Mouse (Mus musculus) midbrain, embryonic 10.5 days (tissue): ENCODE data around the gene C2cd5. TPM values are rescaled to one million over a fixed set of nuclear protein-coding genes. Genes with fewer than 3 reads are reported as not detected.

Experiments
- DNase-seq: peaks from one replicate; pipeline ENCODE4 v3.0.0-alpha.2; 2017; ENCODE audit warnings: low spot score
- H3K27ac ChIP-seq: fragments of 300-500 bp; sonication (generic); replicated peaks from 2 replicates; pipeline ENCODE4 v1.5.1; 2016; ENCODE audit warnings: mild to moderate bottlenecking
- H3K27me3 ChIP-seq: fragments of 300-500 bp; sonication (generic); 2 replicates; pipeline ENCODE4 v1.6.1; 2016; ENCODE audit warnings: low read depth, mild to moderate bottlenecking; ENCODE audit not compliant: poor library complexity, severe bottlenecking
- H3K36me3 ChIP-seq: fragments of 300-500 bp; sonication (generic); 2 replicates; pipeline ENCODE4 v1.6.1; 2016; ENCODE audit warnings: mild to moderate bottlenecking, moderate library complexity
- H3K4me1 ChIP-seq: fragments of 300-500 bp; sonication (generic); 2 replicates; pipeline ENCODE4 v1.6.1; 2016
- H3K4me3 ChIP-seq: fragments of 300-500 bp; sonication (generic); 2 replicates; pipeline ENCODE4 v1.5.1; 2016; ENCODE audit warnings: mild to moderate bottlenecking, moderate library complexity
- H3K9me3 ChIP-seq: fragments of 300-500 bp; sonication (generic); replicated peaks from 2 replicates; pipeline ENCODE4 v1.6.1; 2016; ENCODE audit warnings: mild to moderate bottlenecking
- WGBS: fragments of 180-500 bp; shearing (Covaris S2); methylation state at CpG from one replicate; pipeline ENCODE4 v1.1.7; 2016; 5-methylcytosine and 5-hydroxymethylcytosine counted together
- polyA plus RNA-seq: library from polyadenylated mRNA; unstranded; fragments of >200 nt; fragmentation: Nextera tagmentation; extraction: Ambion mirVana; gene quantifications from 2 replicates; pipeline ENCODE4 v1.2.1, GENCODE M21; 2016

C2cd5 gene
- polyA plus RNA-seq, 1 experiment from 2014 or later, result 35.8 TPM

DNA sequence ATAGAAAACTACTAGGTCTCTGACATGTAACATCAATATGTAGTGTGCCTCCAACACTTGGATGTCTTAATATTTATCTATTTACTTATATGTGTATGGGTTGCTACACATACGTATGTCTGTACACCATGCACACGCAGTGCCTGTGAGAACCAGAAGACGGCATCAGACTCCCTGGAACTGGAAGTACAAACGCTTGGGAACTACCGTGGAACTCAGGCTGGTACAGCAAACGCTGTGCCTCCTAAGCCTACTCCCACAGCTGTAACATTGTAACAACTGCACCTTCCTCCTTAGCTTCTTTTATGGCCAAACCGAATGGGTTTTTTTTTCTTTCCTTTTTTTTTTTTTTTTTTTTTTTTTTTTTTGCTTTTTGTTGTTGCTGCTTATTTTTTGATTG, 10.4 kb upstream of the C2cd5 start:
- WGBS, result 90% methylated on average over 7 of the region's 7 CpGs
- H3K27ac ChIP-seq, result no peak overlapping the region
- no peak for DNase-seq
- no peaks in the 10 kb centered on the region for H3K27me3 ChIP-seq
- H3K4me1 ChIP-seq, result peaks cover 7% of the 10 kb centered on the region; the same call in 1 of the 2 replicates
- no peaks in the 10 kb centered on the region for H3K9me3 ChIP-seq
- H3K36me3 ChIP-seq, result no peaks in the 10 kb centered on the region
- no peak overlapping the region for H3K4me3 ChIP-seq

DNA sequence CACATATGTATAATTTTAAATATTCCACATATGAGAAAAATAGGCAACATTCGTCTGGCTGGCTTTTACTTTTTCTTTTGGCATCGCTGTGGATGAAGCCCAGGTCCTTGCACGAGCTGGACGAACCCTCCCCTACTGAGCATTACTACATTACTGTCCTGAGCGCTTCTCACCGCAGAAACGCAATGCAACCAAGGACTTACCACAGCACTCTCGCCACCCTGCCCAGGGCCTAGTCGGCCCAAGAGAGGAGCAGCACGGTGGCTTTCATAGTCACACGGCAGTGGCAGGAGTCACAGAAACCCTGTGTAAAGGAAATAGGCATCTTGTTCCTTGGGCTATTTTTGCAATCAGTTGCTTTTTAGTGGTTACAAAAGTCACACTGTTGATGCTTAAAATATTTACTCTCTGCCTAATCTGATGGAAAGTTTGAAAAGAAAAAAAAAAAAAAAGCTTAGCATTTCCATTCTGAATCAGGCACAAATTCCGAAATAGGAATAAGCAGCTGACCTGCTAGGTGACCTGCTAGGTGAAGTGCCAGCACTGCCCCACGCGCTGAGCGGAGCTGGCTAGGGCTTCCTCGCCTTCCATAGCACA, 9.8 kb upstream of the C2cd5 start:
- Histone ChIP-seq H3K9me3 (no peaks in the 10 kb centered on the region), H3K36me3 (no peaks in the 10 kb centered on the region), H3K4me3 (no peak overlapping the region), H3K27me3 (no peaks in the 10 kb centered on the region), H3K27ac (no peak overlapping the region), H3K4me1 (peaks cover 4% of the 10 kb centered on the region; the same call in 1 of the 2 replicates)
- no peak for DNase-seq
- WGBS, result 78% methylated on average over 16 of the region's 16 CpGs

DNA sequence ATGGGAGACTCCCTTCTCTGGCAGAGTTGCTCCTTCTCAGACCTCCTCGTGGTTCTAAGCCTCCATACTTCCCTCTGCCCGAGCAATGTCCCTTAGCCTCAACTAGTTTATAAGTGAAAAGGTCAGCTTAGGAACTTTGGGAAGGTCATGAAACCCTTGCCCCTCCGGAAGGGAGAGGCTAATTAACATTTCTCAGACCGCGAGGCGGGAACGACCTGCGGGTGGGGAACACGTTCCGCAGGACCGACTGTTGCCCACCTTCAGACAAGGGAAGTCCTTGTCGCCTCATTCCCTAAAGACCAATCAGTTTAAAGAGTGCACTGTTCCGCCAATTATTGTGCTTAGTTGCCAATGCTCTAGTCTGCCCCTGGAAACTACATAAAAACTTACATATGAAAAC, 8.1 kb upstream of the C2cd5 start:
- no peaks in the 10 kb centered on the region for H3K27me3 ChIP-seq
- no peaks in the 10 kb centered on the region for H3K4me1 ChIP-seq
- WGBS, result 79% methylated on average over 13 of the region's 13 CpGs
- H3K9me3 ChIP-seq, result no peaks in the 10 kb centered on the region
- DNase-seq, result no peak
- H3K27ac ChIP-seq, result no peak overlapping the region
- no peaks in the 10 kb centered on the region for H3K36me3 ChIP-seq
- no peak overlapping the region for H3K4me3 ChIP-seq

DNA sequence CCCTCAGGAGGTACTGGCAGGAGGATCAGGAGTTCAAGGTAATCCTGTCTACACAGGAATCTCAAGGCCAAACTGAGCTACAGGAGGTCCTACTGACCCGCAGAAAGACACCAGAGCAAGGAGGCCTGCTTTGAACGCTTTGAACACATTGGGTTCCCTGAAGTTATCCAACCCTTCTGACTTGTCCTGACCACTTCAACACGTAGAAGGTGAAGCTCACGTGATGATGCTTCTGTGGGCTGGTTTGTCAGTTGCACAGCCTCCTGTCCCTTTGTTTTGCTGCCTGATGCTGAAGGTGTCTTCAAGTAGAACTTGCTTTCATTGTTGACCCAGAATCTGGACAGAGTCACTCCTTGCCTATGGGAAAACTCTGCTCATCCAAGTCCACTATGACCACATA, 7.7 kb upstream of the C2cd5 start:
- WGBS, result 88% methylated on average over 4 of the region's 4 CpGs
- DNase-seq, result no peak

DNA sequence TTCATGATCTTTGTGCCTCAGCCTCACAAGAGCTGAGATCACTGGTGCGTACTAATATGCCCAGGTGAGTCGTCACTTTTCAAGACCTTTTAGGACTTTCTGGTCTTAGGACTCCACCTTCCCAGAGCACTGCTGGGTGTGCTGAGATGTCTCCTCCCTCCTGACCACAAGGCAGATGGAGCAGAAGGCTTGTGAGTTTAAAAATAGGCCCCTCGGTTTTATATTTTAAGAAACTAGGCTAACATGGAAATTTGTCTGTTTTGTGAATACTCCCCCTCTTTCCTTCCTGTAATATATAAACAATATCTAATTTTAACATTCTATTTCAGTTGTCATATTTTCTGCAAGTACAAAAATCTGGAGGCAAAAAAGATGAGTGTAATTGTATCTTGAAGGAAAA, 5.8 kb upstream of the C2cd5 start:
- Histone ChIP-seq H3K27me3 (no peaks in the 10 kb centered on the region; the same call in 1 of the 2 replicates), H3K36me3 (no peaks in the 10 kb centered on the region), H3K4me1 (no peaks in the 10 kb centered on the region), H3K4me3 (no peak overlapping the region), H3K9me3 (no peaks in the 10 kb centered on the region), H3K27ac (no peak overlapping the region)
- DNase-seq, result no peak
- 82% methylated on average over 3 of the region's 3 CpGs for WGBS

More for the DNA sequence above, 7.7 kb upstream of the C2cd5 start:
- no peak overlapping the region for H3K27ac ChIP-seq
- no peaks in the 10 kb centered on the region for H3K9me3 ChIP-seq
- H3K36me3 ChIP-seq, result no peaks in the 10 kb centered on the region
- H3K27me3 ChIP-seq, result no peaks in the 10 kb centered on the region
- H3K4me3 ChIP-seq, result no peak overlapping the region
- no peaks in the 10 kb centered on the region for H3K4me1 ChIP-seq

DNA sequence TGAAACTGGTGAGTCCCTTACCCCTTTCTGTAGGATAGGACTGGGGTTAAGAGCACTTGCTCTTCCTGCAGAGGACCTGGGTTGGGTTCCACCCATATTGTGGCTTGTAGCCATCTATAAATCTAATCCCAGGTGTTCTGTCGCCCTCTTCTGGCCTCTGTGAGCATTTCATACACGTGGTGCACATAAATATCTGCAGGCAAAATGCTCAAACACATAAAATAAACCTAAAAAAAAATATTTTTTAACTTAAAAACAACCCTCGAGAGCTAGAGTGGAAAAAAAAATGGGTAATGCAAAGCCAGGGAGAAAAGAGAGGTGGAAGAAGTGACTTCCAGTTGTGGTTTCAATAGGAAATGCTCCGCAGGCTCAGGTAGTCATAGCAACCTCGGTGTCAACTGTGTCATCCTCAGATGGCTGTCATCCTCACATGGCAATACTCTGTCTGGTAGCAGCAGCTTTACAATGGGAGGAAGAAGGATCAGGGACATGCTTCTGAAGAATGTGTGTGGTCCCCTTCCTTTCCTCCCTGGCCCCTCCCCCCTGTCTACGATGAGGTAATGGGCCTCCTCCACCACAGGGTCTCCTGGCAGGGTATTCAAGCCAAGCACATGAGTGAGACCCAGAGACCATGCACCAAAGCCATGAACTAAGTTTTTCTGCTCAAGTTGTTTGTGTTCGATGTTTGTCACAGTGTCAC, 4.2 kb upstream of the C2cd5 start:
- Histone ChIP-seq H3K4me3 (no peak overlapping the region), H3K36me3 (no peaks in the 10 kb centered on the region), H3K27ac (no peak overlapping the region), H3K4me1 (peaks cover 2% of the 10 kb centered on the region), H3K9me3 (no peaks in the 10 kb centered on the region), H3K27me3 (no peaks in the 10 kb centered on the region; the same call in 1 of the 2 replicates)
- WGBS, result 69% methylated on average over 7 of the region's 7 CpGs
- no peak for DNase-seq

DNA sequence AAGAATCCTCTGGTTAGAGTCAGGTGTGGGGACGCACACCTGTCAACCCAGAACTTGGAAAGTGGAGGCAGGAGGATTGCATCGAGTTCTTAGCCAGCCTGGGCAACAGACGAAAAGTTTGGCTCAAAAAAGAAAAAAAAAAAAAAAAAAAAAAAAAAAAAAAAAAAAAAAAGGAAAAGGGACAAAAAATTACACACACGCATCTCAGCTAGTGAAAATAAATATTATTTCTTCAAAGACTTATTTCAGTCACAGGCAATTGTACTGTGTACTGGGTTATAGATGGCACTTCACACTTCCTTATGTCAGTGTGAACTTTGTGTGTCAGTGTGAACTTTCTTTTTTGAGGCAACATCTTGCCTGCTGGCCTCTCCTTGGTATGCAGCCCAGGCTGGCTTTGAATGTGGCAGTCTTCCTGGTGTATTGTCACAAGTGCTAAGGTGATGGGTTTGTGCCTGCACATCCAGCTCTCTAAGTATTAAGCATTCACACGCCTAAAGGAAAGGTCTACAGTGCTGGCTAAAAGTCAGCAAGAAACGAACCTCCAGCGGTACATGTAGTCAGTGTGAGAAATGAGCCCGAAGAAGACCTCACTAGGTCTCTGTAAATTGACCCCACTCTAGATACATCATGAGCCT, 656 bp upstream of the C2cd5 start:
- WGBS, result 50% methylated on average over 8 of the region's 8 CpGs
- Histone ChIP-seq H3K27ac (peak overlapping the region; percentile 95), H3K9me3 (no peaks in the 10 kb centered on the region), H3K27me3 (no peaks in the 10 kb centered on the region; the same call in 1 of the 2 replicates), H3K36me3 (peaks cover 15% of the 10 kb centered on the region), H3K4me3 (peak overlapping the region; percentile 96), H3K4me1 (peaks cover 14% of the 10 kb centered on the region)
- DNase-seq, result no peak

DNA sequence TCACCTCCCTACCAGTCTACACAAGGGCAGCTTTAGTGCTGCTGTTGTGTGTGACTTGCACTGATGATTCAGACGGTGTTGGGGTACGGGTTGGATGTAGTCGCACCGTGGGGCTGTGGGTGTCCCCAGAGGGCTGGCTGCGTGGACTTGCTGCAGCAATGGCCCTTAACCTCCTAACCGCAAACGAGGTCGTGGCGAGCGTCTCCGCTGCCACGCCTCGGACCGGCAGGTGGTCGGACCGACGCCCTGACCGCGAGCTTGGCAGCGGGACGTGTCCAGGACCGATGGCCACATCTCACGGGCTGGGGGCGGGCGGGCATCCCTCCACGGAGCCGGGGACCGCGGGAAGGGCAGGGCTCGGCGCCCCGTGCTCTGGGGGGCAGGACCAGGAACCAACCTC, 660 bp downstream of the C2cd5 start:
- Histone ChIP-seq H3K9me3 (no peaks in the 10 kb centered on the region), H3K27ac (peak overlapping the region; percentile 95), H3K36me3 (peaks cover 23% of the 10 kb centered on the region), H3K27me3 (no peaks in the 10 kb centered on the region; the same call in 1 of the 2 replicates), H3K4me1 (peaks cover 14% of the 10 kb centered on the region), H3K4me3 (peak overlapping the region; percentile 96)
- under 1% methylated on average over 32 of the region's 32 CpGs for WGBS
- no peak for DNase-seq

DNA sequence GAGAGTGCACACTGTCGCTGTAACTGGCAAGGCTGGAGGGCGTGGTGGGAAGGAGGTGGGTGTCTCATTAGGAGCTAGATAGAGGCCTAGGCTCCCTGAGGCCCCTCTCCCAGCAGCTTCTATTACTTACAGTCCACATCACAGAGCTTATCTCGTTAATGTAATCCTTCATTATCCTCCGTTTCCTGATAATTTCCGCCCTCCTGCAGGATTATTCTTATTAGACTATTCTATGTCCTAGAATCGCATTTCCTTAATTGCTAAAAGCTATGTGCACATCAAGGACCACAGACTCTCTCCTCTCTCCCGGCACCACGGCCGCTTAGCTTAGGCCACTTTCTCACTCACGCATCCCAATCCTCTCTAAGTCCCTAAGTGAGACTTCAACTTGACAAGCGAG, 4.8 kb downstream of the C2cd5 start:
- H3K36me3 ChIP-seq, result peaks cover 60% of the 10 kb centered on the region
- no peaks in the 10 kb centered on the region for H3K9me3 ChIP-seq
- no peak overlapping the region for H3K27ac ChIP-seq
- DNase-seq, result no peak
- H3K4me3 ChIP-seq, result no peak overlapping the region
- peaks cover 14% of the 10 kb centered on the region for H3K4me1 ChIP-seq
- 79% methylated on average over 11 of the region's 11 CpGs for WGBS
- no peaks in the 10 kb centered on the region for H3K27me3 ChIP-seq

DNA sequence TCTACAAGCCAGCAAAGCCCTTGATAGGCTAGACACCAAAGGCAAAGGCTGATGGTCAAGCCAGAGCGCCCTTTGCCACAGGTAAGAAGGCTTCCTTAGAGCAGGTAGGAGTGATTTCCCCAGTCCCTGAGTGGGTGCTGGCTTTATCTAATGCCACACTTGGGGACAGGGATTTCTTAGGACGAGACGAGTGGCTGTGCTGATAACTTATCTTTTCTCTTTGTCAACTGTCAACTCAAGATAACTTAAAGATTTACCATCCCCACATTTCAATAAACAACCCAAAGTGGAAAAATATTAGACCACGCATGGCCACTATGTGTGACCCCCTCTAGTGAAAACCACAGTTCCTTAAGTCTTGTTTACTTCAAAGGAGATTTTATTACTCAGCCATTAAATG, 7.1 kb downstream of the C2cd5 start:
- no peaks in the 10 kb centered on the region for H3K27me3 ChIP-seq
- no peaks in the 10 kb centered on the region for H3K9me3 ChIP-seq
- 91% methylated on average over 4 of the region's 4 CpGs for WGBS
- H3K4me3 ChIP-seq, result no peak overlapping the region
- peaks cover 82% of the 10 kb centered on the region for H3K36me3 ChIP-seq
- DNase-seq, result no peak
- H3K27ac ChIP-seq, result no peak overlapping the region
- H3K4me1 ChIP-seq, result no peaks in the 10 kb centered on the region; the same call in 1 of the 2 replicates

DNA sequence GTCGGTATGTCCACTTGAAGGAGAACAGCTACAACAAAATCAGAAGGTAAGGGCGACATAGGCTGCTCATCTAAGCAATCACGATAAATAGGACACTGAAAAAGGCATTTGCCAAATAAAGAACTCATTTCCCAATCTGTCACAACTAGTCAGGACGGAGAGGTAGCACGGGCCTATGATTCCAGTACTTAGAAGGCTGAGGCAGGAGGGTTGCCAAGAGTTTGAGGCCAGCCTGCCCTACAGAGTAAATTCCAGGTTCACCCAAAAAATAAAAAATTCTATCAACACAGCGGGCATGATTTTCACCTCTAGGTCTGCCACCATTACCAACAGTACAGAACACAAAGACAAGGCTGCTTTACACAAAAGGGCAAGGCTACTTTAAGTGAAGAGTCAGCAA, 8.9 kb downstream of the C2cd5 start:
- H3K4me1 ChIP-seq, result no peaks in the 10 kb centered on the region
- no peak overlapping the region for H3K4me3 ChIP-seq
- peaks cover 86% of the 10 kb centered on the region for H3K36me3 ChIP-seq
- no peak for DNase-seq
- no peaks in the 10 kb centered on the region for H3K9me3 ChIP-seq
- no peaks in the 10 kb centered on the region for H3K27me3 ChIP-seq
- no peak overlapping the region for H3K27ac ChIP-seq
- WGBS, result 92% methylated on average over 6 of the region's 6 CpGs

DNA sequence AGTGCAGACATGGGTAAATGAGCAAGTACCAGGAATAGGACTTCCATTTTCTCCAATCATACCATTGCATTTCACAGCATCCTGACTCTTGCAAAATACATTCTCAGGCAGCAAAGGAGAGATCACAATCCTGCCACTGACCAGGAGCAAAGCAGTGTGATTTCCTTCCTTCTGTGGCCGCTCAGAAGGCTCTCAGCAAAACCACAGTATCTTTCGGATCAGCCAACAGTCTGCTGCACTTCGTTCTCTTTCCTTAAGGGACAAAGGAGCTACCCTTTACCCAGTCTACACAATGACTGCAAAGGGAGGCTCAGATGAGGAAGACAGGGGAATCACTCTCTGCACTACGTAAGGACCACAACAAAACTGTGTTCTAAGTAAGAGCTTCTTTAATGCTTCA, 12.6 kb downstream of the C2cd5 start:
- Histone ChIP-seq H3K9me3 (no peaks in the 10 kb centered on the region), H3K27me3 (no peaks in the 10 kb centered on the region), H3K4me1 (no peaks in the 10 kb centered on the region), H3K27ac (no peak overlapping the region), H3K36me3 (peaks cover 100% of the 10 kb centered on the region), H3K4me3 (no peak overlapping the region)
- DNase-seq, result no peak
- 87% methylated on average over 4 of the region's 4 CpGs for WGBS

DNA sequence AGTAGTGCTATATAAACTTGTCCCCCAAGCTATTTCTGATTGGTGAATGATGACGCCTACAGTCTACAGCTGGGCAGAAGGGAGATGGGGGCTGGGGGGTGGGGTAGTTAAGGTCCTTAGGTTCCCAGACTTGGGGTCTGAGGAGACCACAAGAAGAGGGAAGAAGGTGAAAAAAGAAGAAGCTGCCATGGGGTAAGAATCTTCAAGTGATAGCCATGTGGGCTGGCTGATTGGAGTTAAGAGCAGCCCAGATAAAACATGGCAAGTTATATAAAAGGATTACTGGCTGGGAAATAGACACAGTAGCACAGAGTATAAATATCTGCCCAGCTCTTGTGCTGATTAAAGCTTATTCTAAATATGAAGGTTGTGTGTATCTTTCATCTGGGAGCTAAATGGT, 14.0 kb downstream of the C2cd5 start:
- H3K27me3 ChIP-seq, result no peaks in the 10 kb centered on the region
- H3K9me3 ChIP-seq, result no peaks in the 10 kb centered on the region
- no peak for DNase-seq
- H3K4me1 ChIP-seq, result no peaks in the 10 kb centered on the region
- 100% methylated on average over 1 of the region's 1 CpGs for WGBS
- H3K4me3 ChIP-seq, result no peak overlapping the region
- H3K36me3 ChIP-seq, result peaks cover 96% of the 10 kb centered on the region
- H3K27ac ChIP-seq, result no peak overlapping the region
